Mouse (Mus musculus): ENCODE data around the gene Ndufb6. TPM values are rescaled to one million over a fixed set of nuclear protein-coding genes. Genes with fewer than 3 reads are reported as not detected.

The Ndufb6 gene
- polyA plus RNA-seq, 1 experiment from 2014 or later: 325 TPM

DNA sequence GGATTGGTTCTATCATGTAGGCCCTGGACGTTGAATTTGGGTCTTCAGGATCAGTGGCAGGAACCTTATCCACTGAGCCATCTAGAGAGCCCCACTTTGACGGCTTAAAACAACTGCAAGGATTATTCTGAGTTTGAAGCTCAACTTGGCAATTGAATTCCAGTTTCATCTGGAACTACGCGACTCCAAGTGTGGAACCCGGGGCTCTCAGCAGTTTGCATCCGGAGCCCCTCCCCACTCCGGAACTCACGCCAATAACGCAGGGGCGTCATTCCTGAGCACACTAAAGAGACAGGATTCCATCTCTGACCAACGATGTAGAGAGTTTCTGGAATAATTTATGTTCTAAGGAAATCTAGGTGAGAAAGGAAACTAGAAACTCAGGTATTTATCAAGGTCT lies 52.1 kb downstream of the Ndufb6 start:
- Histone ChIP-seq H3K9ac (ENCODE audit: low read length) (no peak overlapping the region), H3K4me1 (ENCODE audit: control insufficient read depth, insufficient read depth, low read length) (no peaks in the 10 kb centered on the region), H3K27me3 (replicated peaks; ENCODE audit: control insufficient read depth, insufficient read depth, low read length) (no peaks in the 10 kb centered on the region), H3K27ac (ENCODE audit: low read depth, low read length) (no peak overlapping the region), H3K4me2 (ENCODE audit: low read length) (no peak overlapping the region), H3K36me3 (ENCODE audit: control insufficient read depth, insufficient read depth, low read length) (no peaks in the 10 kb centered on the region), H3K4me3 (ENCODE audit: low read depth, low read length) (no peak overlapping the region), H3K9me3 (replicated peaks; ENCODE audit: control insufficient read depth, low read length) (no peaks in the 10 kb centered on the region)
- 92% methylated on average over 11 of the region's 11 CpGs for WGBS
- ATAC-seq: no peak
- DNase-seq (ENCODE audit: low spot score): no peak

GRCm38 (mm10) chr4:40226095-40226494 lies 53.1 kb downstream of the Ndufb6 start:
- WGBS: 72% methylated on average over 5 of the region's 5 CpGs
- ATAC-seq (no peak), DNase-seq (ENCODE audit: low spot score) (no peak)
- Histone ChIP-seq H3K4me2 (ENCODE audit: low read length) (no peak overlapping the region), H3K36me3 (ENCODE audit: control insufficient read depth, insufficient read depth, low read length) (no peaks in the 10 kb centered on the region), H3K9ac (ENCODE audit: low read length) (no peak overlapping the region), H3K4me1 (ENCODE audit: control insufficient read depth, insufficient read depth, low read length) (no peaks in the 10 kb centered on the region), H3K4me3 (ENCODE audit: low read depth, low read length) (no peak overlapping the region), H3K27ac (ENCODE audit: low read depth, low read length) (no peak overlapping the region), H3K9me3 (replicated peaks; ENCODE audit: control insufficient read depth, low read length) (no peaks in the 10 kb centered on the region), H3K27me3 (replicated peaks; ENCODE audit: control insufficient read depth, insufficient read depth, low read length) (no peaks in the 10 kb centered on the region)

- Histone ChIP-seq H3K36me3 (ENCODE audit: control insufficient read depth, insufficient read depth, low read length) (no peaks in the 10 kb centered on the region), H3K27me3 (replicated peaks; ENCODE audit: control insufficient read depth, insufficient read depth, low read length) (no peaks in the 10 kb centered on the region), H3K4me2 (ENCODE audit: low read length) (no peak overlapping the region), H3K4me3 (ENCODE audit: low read depth, low read length) (no peak overlapping the region), H3K27ac (ENCODE audit: low read depth, low read length) (no peak overlapping the region), H3K9me3 (replicated peaks; ENCODE audit: control insufficient read depth, low read length) (no peaks in the 10 kb centered on the region), H3K4me1 (ENCODE audit: control insufficient read depth, insufficient read depth, low read length) (no peaks in the 10 kb centered on the region), H3K9ac (ENCODE audit: low read length) (no peak overlapping the region)
- DNase-seq (ENCODE audit: low spot score) (no peak), ATAC-seq (no peak)
- 53% methylated on average over 21 of the region's 21 CpGs for WGBS
These were observed 57.2 kb downstream of the Ndufb6 start for GRCm38 (mm10) chr4:40221876-40222585.

DNA sequence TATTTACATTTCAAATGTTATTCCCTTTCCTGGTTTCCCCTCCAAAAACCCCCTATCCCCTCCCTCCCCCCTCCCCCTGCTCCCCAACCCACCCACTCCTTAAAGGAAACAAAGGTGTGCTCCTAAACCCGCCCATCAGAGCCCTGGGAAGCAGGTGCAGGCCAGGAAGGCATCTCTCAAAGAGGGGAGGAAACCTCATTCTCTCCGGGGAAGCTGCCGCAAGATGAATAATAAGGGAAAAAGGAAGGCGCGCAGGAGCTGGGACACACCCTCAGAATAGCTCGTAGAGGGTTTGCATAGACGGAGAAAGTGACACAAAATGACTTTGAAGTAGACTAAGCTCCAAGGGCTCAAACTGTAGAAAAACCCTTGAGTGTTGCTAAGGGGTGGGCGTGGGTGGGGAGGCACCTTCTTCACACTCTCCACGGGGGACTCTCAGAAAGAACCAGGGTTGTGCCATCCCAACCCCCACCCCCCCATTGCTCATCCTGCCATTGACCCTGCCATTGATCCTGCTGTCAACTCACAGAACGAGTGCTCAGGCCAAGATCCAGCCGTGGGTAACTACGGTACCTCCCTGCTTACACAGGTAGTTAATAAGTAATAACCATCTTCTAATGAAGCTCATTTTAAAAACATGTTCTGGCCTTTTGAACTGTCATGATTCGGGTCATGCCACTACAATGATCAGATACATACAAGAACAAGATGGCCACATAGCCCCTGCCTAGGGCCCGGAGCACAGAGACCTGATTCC lies 58.0 kb downstream of the Ndufb6 start:
- no peak overlapping the region for H3K27ac ChIP-seq (ENCODE audit: low read depth, low read length)
- no peak overlapping the region for H3K9ac ChIP-seq (ENCODE audit: low read length)
- H3K4me2 ChIP-seq (ENCODE audit: low read length): no peak overlapping the region; the same call in 1 of the 2 replicates
- H3K27me3 ChIP-seq (replicated peaks; ENCODE audit: control insufficient read depth, insufficient read depth, low read length): no peaks in the 10 kb centered on the region
- H3K9me3 ChIP-seq (replicated peaks; ENCODE audit: control insufficient read depth, low read length): no peaks in the 10 kb centered on the region
- no peak for ATAC-seq
- 40% methylated on average over 14 of the region's 14 CpGs for WGBS
- DNase-seq (ENCODE audit: low spot score): no peak
- H3K4me3 ChIP-seq (ENCODE audit: low read depth, low read length): no peak overlapping the region
- H3K36me3 ChIP-seq (ENCODE audit: control insufficient read depth, insufficient read depth, low read length): no peaks in the 10 kb centered on the region
- H3K4me1 ChIP-seq (ENCODE audit: control insufficient read depth, insufficient read depth, low read length): no peaks in the 10 kb centered on the region

Other genes starting within 250 kb of the Ndufb6 start
- 50.9 and 55.0 TPM in 2 replicates for gene Aco1, start 136.3 kb downstream of the Ndufb6 start, polyA plus RNA-seq (2014; fragmentation: Nextera tagmentation; extraction: Ambion mirVana)
- gene Ddx58, start 39.6 kb downstream of the Ndufb6 start, polyA plus RNA-seq (2014; fragmentation: Nextera tagmentation; extraction: Ambion mirVana): 1.9 TPM in 2 replicates
- gene Smim27, start 9.8 kb downstream of the Ndufb6 start, polyA plus RNA-seq (2014; fragmentation: Nextera tagmentation; extraction: Ambion mirVana): 20.9 and 21.2 TPM in 2 replicates
- gene Topors, start 9.6 kb downstream of the Ndufb6 start, polyA plus RNA-seq (2014; fragmentation: Nextera tagmentation; extraction: Ambion mirVana): 33.4 and 38.7 TPM in 2 replicates
- 0.57 and 0.77 TPM in 2 replicates for gene Tmem215, start 192.8 kb upstream of the Ndufb6 start, polyA plus RNA-seq (2014; fragmentation: Nextera tagmentation; extraction: Ambion mirVana)

Data from forebrain, embryonic 14.5 days (tissue).